Mouse (Mus musculus) granulocyte monocyte progenitor cell, adult 5-6 weeks (primary cell): ENCODE data around the gene Zc3h12b. TPM values are rescaled to one million over a fixed set of nuclear protein-coding genes. Genes with fewer than 3 reads are reported as not detected.

Experiments used
- ATAC-seq: replicated peaks from 2 replicates; pipeline ENCODE4 v1.8.0; 2016; ENCODE audit warnings: mild to moderate bottlenecking, moderate TSS enrichment, inconsistent platforms; ENCODE audit not compliant: poor library complexity, severe bottlenecking
- total RNA-seq, 2 experiments: library from RNA; stranded (forward) in 1 of 2; stranded (reverse) in 1 of 2; fragments of 200-712, 200-1000 nt in 1 of 2; fragments of >200 nt in 1 of 2; fragmentation: Nextera tagmentation in 1 of 2; gene quantifications; 2 replicates each; pipeline ENCODE4 v1.2.3; 2014 to 2017

Gene Zc3h12b
- total RNA-seq, 2 experiments from 2014 or later = 0.36 to 0.58 TPM

DNA sequence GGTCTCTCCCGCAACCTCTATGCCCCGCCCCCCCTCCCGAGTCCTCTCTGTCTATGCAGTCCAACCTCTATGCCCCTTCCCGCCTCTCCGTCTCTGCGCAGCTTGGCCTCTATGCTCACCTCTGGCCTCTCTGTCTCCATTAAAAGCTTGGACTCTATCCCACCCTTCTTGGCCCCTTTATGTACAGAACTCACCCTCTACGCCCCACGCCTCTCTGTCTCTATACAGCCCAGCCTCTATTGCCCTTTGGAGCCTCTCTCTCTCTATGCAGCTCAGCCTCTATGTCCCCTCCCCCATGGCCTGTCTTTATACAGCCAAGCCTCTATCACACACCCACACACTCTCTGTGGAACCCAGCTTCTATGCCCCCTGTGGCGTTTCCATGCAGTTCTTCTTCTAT lies 258.5 kb downstream of the Zc3h12b start:
- ATAC-seq = no peak

Other genes starting within 250 kb of the Zc3h12b start
- not detected in 2 replicates for gene Asb12, start 153.7 kb upstream of the Zc3h12b start, total RNA-seq (2014; fragmentation: Nextera tagmentation)
- not detected in 2 replicates for gene Asb12, start 153.7 kb upstream of the Zc3h12b start, total RNA-seq (2017)
- gene Pfn5, start 153.6 kb upstream of the Zc3h12b start, total RNA-seq (2014; fragmentation: Nextera tagmentation) = not detected in 2 replicates
- not detected in 2 replicates for gene Pfn5, start 153.6 kb upstream of the Zc3h12b start, total RNA-seq (2017)
- gene Zc4h2, start 53.2 kb upstream of the Zc3h12b start, total RNA-seq (2014; fragmentation: Nextera tagmentation) = 4.4 and 6.9 TPM in 2 replicates
- gene Zc4h2, start 53.2 kb upstream of the Zc3h12b start, total RNA-seq (2017) = 5.9 and 8.5 TPM in 2 replicates
- gene Las1l, start 245.3 kb downstream of the Zc3h12b start, total RNA-seq (2014; fragmentation: Nextera tagmentation) = 41.8 and 47.4 TPM in 2 replicates
- 43.3 and 46.0 TPM in 2 replicates for gene Las1l, start 245.3 kb downstream of the Zc3h12b start, total RNA-seq (2017)